Mouse (Mus musculus) lung, adult 2 months (tissue): ENCODE measurements at regions not wholly inside any gene's neighbourhood (a gene's known extent, or its start where the extent isn't known, plus 50 kb on each side); places are given as distances from the start of the nearest gene placed in this dataset.

Experiments
- CTCF ChIP-seq: fragments of 200-500 bp; IDR thresholded peaks from 2 replicates; pipeline ENCODE4 v1.5.1; 2011; ENCODE audit warnings: mild to moderate bottlenecking, low read length, control low read depth; ENCODE audit not compliant: insufficient read depth
- POLR2A ChIP-seq: fragments of 200-500 bp; IDR thresholded peaks from 2 replicates; pipeline ENCODE4 v1.6.1; 2011; ENCODE audit warnings: low read depth, mild to moderate bottlenecking, control low read depth, low read length, borderline replicate concordance; ENCODE audit errors: extremely low read depth

DNA sequence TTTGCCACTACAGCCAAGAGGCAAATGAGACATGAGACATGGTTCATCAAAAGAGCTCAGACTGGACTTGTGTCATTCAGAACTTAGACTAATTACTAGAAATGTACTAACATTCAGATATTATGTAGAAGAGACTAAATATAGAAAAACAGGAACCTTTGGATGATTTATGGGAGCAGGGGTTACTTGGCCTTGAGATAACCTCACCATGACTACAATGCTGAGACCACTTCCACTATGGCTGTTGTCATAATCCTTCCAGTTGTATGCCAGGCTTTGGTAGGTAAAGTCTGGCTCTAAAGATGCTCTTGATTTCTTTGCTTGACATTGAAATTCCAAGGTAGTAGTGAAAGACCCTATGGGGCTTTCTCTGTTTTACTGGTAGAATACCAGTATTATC, 369.3 kb upstream of the Thbs1 start:
- no peak for TF ChIP-seq POLR2A
- TF ChIP-seq CTCF = no peak
